In genomic region chr12:104672976-104673375, GRCm38 (mm10) we compare ENCODE assay signal across 22 mouse cellular contexts.
DNase-seq lines count a peak whose midpoint lies in the region; ATAC-seq lines count a peak whose summit lies in the region.
"Had no signal": no experiment of that assay in that cellular context is flagged by ENCODE, and none has a peak within 500 bp of the region (broad histone marks: within the 10 kb centered on the region; RNA-seq: fewer than 3 reads in every experiment).

No protein-coding gene starts in this region.

- intact Hi-C loops in heart, postnatal 10 days (cut with DNase I) = no loop called here

- no peak overlapping the region for H3K4me2 ChIP-seq in lung, embryonic 16.5 days (ENCODE audit: low read depth, low read length)
- H3K4me2 ChIP-seq: forebrain, embryonic 13.5 days; heart, embryonic 12.5 days; heart, embryonic 15.5 days; hindbrain, embryonic 12.5 days; hindbrain, embryonic 15.5 days had no signal

- no peak overlapping the region for H3K27ac ChIP-seq in lung, embryonic 16.5 days (ENCODE audit: low read length)
- H3K27ac ChIP-seq: forebrain, embryonic 10.5 days; forebrain, embryonic 13.5 days; heart, embryonic 15.5 days; hindbrain, embryonic 12.5 days; hindbrain, embryonic 15.5 days had no signal

- H3K36me3 ChIP-seq in lung, embryonic 16.5 days (ENCODE audit: control insufficient read depth, insufficient read depth, low read length) = no peaks in the 10 kb centered on the region
- H3K36me3 ChIP-seq: forebrain, embryonic 10.5 days; G1E; heart, embryonic 12.5 days; heart, embryonic 15.5 days; hindbrain, embryonic 12.5 days; hindbrain, embryonic 15.5 days had no signal

- 0 out of 2 replicates have a peak, but pooled peaks cover 5% of the 10 kb centered on the region for H3K4me1 ChIP-seq in lung, embryonic 16.5 days (replicated peaks; ENCODE audit: control insufficient read depth, insufficient read depth, low read length)
- H3K4me1 ChIP-seq: forebrain, embryonic 13.5 days; hindbrain, embryonic 15.5 days had no signal

- H3K4me3 ChIP-seq in lung, embryonic 16.5 days (ENCODE audit: low read length) = no peak overlapping the region
- H3K4me3 ChIP-seq: forebrain, embryonic 10.5 days; forebrain, embryonic 13.5 days; heart, embryonic 12.5 days; heart, embryonic 15.5 days; hindbrain, embryonic 12.5 days; hindbrain, embryonic 15.5 days had no signal

- H3K9ac ChIP-seq in lung, embryonic 16.5 days (ENCODE audit: low read length) = no peak overlapping the region
- H3K9ac ChIP-seq: forebrain, embryonic 13.5 days; heart, embryonic 12.5 days; heart, embryonic 15.5 days; hindbrain, embryonic 15.5 days had no signal

- no peaks in the 10 kb centered on the region for H3K9me3 ChIP-seq in lung, embryonic 16.5 days (ENCODE audit: control insufficient read depth, low read length)
- H3K9me3 ChIP-seq: forebrain, embryonic 10.5 days; forebrain, embryonic 13.5 days; heart, embryonic 15.5 days; hindbrain, embryonic 12.5 days; hindbrain, embryonic 15.5 days had no signal

- DNase-seq in heart, adult 8-10 months (ENCODE audit: low spot score) = peak; percentile 17
- no peak for DNase-seq in heart, postnatal 10 days
- DNase-seq in lung, postnatal 4 days = no peak
- peak; percentile 28 for DNase-seq in ovary, adult 18-20 months (ENCODE audit: low spot score)
- DNase-seq in ovary, postnatal 36 days (ENCODE audit: low spot score) = no peak
- DNase-seq in right cerebral cortex, postnatal 10 days (ENCODE audit: low spot score in 2 of 2) = no peak
- DNase-seq: adrenal gland, postnatal 36 days; B cell, adult 2 months; cerebellum, adult 18-20 months; cerebellum, adult 9-10 months; gastrocnemius, postnatal 10 days; gastrocnemius, postnatal 36 days had no signal

- no peaks in the 10 kb centered on the region for H3K27me3 ChIP-seq in lung, embryonic 16.5 days (ENCODE audit: control insufficient read depth, insufficient read depth, low read depth, low read length)
- H3K27me3 ChIP-seq: heart, embryonic 15.5 days; hindbrain, embryonic 12.5 days; hindbrain, embryonic 15.5 days had no signal

- 26% methylated on average over 5 of the region's 5 CpGs for WGBS in lung, embryonic 16.5 days

- ATAC-seq in lung, embryonic 16.5 days (ENCODE audit: low read depth) = peak; percentile 66
- ATAC-seq: forebrain, embryonic 13.5 days; forebrain, embryonic 16.5 days; Patski had no signal

Comparison
In these comparisons a context has a peak if more than half of its experiments do, and no peak if none do; other contexts are left out.
1. DNase-seq: peak in heart, adult 8-10 months (single experiment) and ovary, adult 18-20 months (single experiment); none in heart, postnatal 10 days (0 of 2), lung, postnatal 4 days (0 of 2), ovary, postnatal 36 days (single experiment) and right cerebral cortex, postnatal 10 days (0 of 2).